Mouse (Mus musculus): ENCODE measurements around the gene Mier2.

Mier2 gene

DNA sequence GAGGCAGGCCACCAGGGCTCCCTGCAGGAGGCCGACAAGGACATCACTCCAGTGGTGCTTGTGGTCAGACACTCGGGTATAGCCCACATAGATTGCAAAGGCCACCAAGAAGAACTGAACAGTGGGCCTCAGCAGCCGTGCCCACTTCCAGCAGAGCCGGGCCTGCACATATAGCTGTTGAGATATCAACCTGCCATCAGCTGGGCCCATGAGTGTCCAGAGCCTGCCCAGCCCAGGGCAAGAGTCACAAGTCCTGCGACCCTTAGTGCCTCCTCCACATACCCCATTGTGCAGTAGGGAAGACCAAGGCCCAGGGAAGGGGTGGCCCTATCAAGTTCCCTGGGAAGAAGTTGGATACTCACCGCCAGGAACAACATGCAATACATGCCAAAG lies 27.6 kb downstream of the Mier2 start:
- TF ChIP-seq NANOG (IDR thresholded peaks at IDR 0.05; ENCODE audit: borderline replicate concordance, low read length) (no peak), POU5F1 (IDR thresholded peaks at IDR 0.05; ENCODE audit: borderline replicate concordance, low read length) (no peak), CTCF (conservative IDR thresholded peaks at IDR 0.05; ENCODE audit: low read length) (no peak)
- Histone ChIP-seq H3K36me3 (ENCODE audit: insufficient read depth, low read length) (peaks cover 46% of the 10 kb centered on the region), H3K4me3 (replicated peaks; ENCODE audit: low read length) (no peak overlapping the region), H3K27me3 (ENCODE audit: insufficient read depth, low read length) (peaks cover 7% of the 10 kb centered on the region), H3K4me1 (replicated peaks; ENCODE audit: low read depth, low read length) (peaks cover 23% of the 10 kb centered on the region), H3K9me3 (ENCODE audit: low read length) (no peaks in the 10 kb centered on the region)

DNA sequence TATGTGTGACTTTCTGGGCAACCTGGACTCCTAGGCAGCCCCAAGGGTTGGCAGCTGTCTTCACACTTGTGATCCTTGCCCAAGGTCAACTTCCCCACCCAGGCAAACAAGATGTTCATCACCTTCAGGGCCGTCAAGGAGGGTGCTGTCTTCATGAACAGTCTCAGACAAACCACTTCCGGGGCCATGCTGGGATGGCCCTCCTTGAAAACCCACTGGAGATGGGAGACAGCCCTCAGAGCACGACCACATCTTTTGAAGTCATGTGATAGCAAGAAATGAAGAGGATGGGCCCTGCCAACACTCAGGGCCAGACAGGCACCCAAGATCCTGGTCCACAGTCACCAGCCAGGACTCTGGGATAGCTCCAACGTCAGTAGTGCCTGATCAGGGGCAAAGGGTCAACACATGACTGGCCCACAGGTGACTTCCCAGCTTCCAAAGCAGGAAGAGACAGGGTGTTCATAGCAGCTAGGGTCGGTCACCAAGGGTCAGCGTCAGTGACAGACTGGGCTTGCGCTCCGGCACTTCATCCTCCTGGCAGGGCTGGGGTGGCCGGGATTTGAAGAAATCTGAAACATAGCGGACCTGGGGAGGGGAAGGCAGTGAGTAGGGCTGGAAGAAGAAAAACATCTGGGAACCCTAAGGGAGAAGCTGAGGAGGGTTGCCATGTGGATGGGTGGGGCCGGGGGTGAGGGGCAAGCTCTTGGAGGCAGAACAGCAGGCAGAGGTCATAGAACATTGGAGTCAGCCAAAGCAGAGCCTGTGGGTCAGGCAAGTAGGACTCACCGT lies 28.1 kb downstream of the Mier2 start:
- Histone ChIP-seq H3K9me3 (ENCODE audit: low read length) (no peaks in the 10 kb centered on the region), H3K4me1 (replicated peaks; ENCODE audit: low read depth, low read length) (peaks cover 21% of the 10 kb centered on the region), H3K36me3 (ENCODE audit: insufficient read depth, low read length) (peaks cover 46% of the 10 kb centered on the region), H3K27me3 (ENCODE audit: insufficient read depth, low read length) (peaks cover 4% of the 10 kb centered on the region), H3K4me3 (replicated peaks; ENCODE audit: low read length) (no peak overlapping the region)
- TF ChIP-seq POU5F1 (IDR thresholded peaks at IDR 0.05; ENCODE audit: borderline replicate concordance, low read length) (no peak), CTCF (conservative IDR thresholded peaks at IDR 0.05; ENCODE audit: low read length) (no peak), NANOG (IDR thresholded peaks at IDR 0.05; ENCODE audit: borderline replicate concordance, low read length) (no peak)

DNA sequence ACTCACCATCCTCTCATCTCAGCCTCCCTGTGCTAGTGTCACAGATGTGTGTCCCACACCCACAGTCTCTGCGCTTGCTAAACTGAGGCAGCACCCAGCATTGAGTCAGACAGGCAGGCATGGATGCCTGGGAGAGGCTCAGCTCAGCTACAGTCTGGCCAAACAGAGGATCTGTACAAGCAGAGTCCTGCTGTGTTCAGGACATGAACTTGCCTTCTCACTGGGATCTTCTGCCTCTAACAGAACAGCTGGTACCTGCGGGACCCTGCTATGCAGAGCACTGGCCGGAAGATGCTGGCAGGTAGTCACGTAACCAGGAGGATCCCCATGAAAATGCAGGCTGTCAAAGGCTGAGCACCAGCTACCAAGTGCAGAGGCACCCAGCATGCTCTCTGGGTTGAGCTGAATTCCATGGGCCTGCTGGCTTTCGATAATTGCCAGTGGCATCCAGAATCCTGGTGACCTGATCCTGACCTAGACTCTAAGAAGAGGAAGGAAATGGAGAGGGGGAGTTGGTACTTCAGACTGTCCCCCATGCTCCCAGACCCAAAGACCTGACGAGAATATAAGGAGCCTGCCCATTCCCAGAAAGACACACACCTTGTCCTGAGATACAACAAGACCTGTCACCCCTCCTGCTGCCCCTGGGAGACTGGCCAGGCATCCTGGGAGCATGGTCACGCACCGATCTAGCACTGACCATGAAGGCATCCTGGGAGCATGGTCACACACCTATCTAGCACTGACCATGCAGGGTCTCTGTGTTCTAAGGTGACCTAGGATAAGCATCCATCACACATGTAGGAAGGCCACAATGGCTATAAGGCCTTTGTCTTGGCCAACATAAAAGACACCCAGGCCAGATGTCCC lies 29.3 kb downstream of the Mier2 start:
- no peaks in the 10 kb centered on the region for H3K9me3 ChIP-seq (ENCODE audit: low read length)
- TF ChIP-seq CTCF (conservative IDR thresholded peaks at IDR 0.05; ENCODE audit: low read length) (no peak), NANOG (IDR thresholded peaks at IDR 0.05; ENCODE audit: borderline replicate concordance, low read length) (no peak), POU5F1 (IDR thresholded peaks at IDR 0.05; ENCODE audit: borderline replicate concordance, low read length) (no peak)

DNA sequence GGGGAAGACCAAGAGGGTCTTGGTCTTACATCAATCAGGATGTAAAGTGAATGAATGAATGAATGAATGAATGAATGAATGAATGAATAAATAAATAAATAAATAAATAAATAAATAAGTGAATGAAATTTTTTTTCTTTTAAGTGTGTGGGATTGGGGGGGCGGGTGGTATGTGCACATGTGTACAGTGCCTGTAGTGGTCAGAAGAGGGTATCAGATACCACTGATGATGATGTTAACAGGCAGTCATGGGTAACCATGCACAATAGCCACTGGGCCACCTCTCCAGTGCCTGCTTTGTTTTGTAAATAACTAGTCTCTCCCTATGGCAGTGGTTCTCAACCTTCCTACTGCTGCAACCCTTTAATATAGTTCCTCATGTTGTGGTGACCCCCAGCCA lies 30.6 kb downstream of the Mier2 start:
- Histone ChIP-seq H3K4me3 (replicated peaks; ENCODE audit: low read length) (no peak overlapping the region), H3K36me3 (ENCODE audit: insufficient read depth, low read length) (peaks cover 35% of the 10 kb centered on the region), H3K4me1 (replicated peaks; ENCODE audit: low read depth, low read length) (peaks cover 4% of the 10 kb centered on the region; the same call in 1 of the 2 replicates), H3K27me3 (ENCODE audit: insufficient read depth, low read length) (no peaks in the 10 kb centered on the region), H3K9me3 (ENCODE audit: low read length) (no peaks in the 10 kb centered on the region)
- TF ChIP-seq POU5F1 (IDR thresholded peaks at IDR 0.05; ENCODE audit: borderline replicate concordance, low read length) = no peak
- no peak for TF ChIP-seq NANOG (IDR thresholded peaks at IDR 0.05; ENCODE audit: borderline replicate concordance, low read length)
- TF ChIP-seq CTCF (conservative IDR thresholded peaks at IDR 0.05; ENCODE audit: low read length) = no peak

More for the DNA sequence above, 29.3 kb downstream of the Mier2 start:
- Histone ChIP-seq H3K4me3 (replicated peaks; ENCODE audit: low read length) (no peak overlapping the region), H3K36me3 (ENCODE audit: insufficient read depth, low read length) (peaks cover 46% of the 10 kb centered on the region), H3K4me1 (replicated peaks; ENCODE audit: low read depth, low read length) (peaks cover 14% of the 10 kb centered on the region), H3K27me3 (ENCODE audit: insufficient read depth, low read length) (no peaks in the 10 kb centered on the region)

DNA sequence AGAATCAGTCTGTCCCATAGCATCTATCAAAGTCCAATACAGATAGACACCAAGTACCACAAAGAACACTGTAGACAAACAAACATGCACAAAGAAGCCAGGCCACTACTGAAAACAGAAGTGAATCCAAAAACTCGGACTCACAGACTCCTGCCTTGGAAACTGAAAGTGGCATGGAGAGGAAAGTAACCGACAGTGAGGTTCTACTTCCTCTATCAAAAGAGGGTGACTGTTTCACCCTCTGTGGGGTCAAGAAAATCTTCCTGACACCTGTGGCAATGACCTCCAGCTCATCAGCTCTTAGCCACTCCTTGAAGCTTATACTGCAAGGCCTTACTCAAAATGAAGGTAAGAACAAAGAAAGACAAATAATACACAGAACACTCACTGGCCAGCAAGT lies 48.3 kb downstream of the Mier2 start:
- Histone ChIP-seq H3K27me3 (ENCODE audit: insufficient read depth, low read length) (no peaks in the 10 kb centered on the region), H3K4me3 (replicated peaks; ENCODE audit: low read length) (no peak overlapping the region), H3K36me3 (ENCODE audit: insufficient read depth, low read length) (peaks cover 24% of the 10 kb centered on the region), H3K4me1 (replicated peaks; ENCODE audit: low read depth, low read length) (no peaks in the 10 kb centered on the region), H3K9me3 (ENCODE audit: low read length) (peaks cover 71% of the 10 kb centered on the region)
- TF ChIP-seq CTCF (conservative IDR thresholded peaks at IDR 0.05; ENCODE audit: low read length) (no peak), NANOG (IDR thresholded peaks at IDR 0.05; ENCODE audit: borderline replicate concordance, low read length) (no peak), POU5F1 (IDR thresholded peaks at IDR 0.05; ENCODE audit: borderline replicate concordance, low read length) (no peak)

DNA sequence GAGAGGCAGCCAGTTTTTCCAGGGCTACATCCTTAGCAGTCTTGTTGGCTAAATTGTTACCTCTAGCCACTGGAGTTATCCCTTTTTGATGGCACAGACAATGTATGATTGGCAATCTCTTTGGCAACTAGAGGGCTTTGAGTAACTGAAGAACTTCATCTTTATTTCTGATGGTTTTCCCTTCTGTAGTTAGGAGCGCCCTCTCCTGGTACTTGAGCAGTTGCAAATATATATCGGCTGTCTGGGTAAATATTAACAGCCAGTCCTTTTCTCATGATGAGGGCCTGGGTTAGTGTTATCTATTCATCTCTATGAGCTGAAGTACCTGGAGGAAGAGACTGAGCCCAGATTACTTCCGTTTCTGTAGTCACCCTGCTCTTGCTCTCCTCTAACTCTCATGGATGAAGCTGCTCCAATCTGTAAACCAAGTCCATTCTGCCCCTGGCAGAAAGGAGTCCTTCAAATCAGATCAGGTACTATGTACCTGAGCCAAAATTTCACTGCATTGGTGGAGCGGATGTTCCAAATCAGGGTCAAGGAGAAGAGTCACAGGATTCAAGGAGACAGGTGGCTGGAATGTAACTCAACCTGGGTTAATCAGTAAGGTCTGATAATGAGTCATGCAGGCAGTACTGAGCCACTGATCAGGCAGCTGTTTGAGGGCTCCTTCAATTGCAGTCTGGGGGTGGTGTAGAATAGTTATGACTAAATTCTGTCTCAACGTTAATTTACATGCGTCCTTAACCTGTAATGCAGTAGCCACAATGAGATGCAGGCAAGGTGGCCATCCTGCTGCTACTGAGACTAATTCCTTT lies 52.0 kb downstream of the Mier2 start:
- H3K27me3 ChIP-seq (ENCODE audit: insufficient read depth, low read length) = no peaks in the 10 kb centered on the region
- H3K9me3 ChIP-seq (ENCODE audit: low read length) = peaks cover 93% of the 10 kb centered on the region
- TF ChIP-seq CTCF (conservative IDR thresholded peaks at IDR 0.05; ENCODE audit: low read length) (no peak; the same call in 1 of the 2 replicates), NANOG (IDR thresholded peaks at IDR 0.05; ENCODE audit: borderline replicate concordance, low read length) (no peak), POU5F1 (IDR thresholded peaks at IDR 0.05; ENCODE audit: borderline replicate concordance, low read length) (no peak)
- peaks cover 34% of the 10 kb centered on the region for H3K36me3 ChIP-seq (ENCODE audit: insufficient read depth, low read length)
- H3K4me3 ChIP-seq (replicated peaks; ENCODE audit: low read length) = no peak overlapping the region
- no peaks in the 10 kb centered on the region for H3K4me1 ChIP-seq (replicated peaks; ENCODE audit: low read depth, low read length)

DNA sequence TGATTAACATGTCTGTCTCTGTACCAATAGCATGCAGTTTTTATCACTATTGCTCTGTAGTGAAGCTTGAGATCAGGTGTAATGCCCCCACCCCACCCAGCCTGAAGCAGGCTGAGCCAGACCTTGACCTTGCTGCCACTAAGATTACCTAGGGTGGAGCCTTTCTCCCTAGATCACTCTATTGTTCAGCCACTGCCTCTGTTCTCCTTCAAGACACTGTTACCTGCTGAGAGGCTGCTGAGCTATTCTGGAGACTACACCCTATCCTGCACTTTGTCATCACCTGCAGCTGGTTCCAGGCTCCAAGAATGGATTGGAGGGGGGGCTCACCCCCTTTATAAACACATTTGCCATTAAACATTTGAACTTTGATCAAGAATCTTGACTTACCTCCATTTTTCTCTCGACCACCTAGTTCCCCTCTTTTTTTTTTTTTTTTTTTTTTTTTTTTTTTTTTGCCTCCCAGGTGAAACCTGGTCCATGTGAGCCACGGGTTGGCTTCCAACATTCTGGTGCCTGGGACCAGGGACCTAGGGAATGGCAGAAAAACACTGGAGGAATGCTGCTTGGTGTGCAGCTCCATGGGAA lies 58.2 kb downstream of the Mier2 start:
- Histone ChIP-seq H3K9me3 (ENCODE audit: low read length) (peaks cover 75% of the 10 kb centered on the region), H3K4me1 (replicated peaks; ENCODE audit: low read depth, low read length) (no peaks in the 10 kb centered on the region), H3K4me3 (replicated peaks; ENCODE audit: low read length) (0 out of 2 replicates have a peak overlapping the region, but pooled peaks have one; percentile 4), H3K36me3 (ENCODE audit: insufficient read depth, low read length) (0 out of 2 replicates have a peak, but pooled peaks cover 11% of the 10 kb centered on the region), H3K27me3 (ENCODE audit: insufficient read depth, low read length) (no peaks in the 10 kb centered on the region)
- no peak for TF ChIP-seq CTCF (conservative IDR thresholded peaks at IDR 0.05; ENCODE audit: low read length)
- no peak for TF ChIP-seq POU5F1 (IDR thresholded peaks at IDR 0.05; ENCODE audit: borderline replicate concordance, low read length)
- TF ChIP-seq NANOG (IDR thresholded peaks at IDR 0.05; ENCODE audit: borderline replicate concordance, low read length) = peak; percentile 76
